Mouse (Mus musculus) layer of hippocampus, postnatal 10 days (tissue): ENCODE measurements around the gene Kcnk2. TPM values are rescaled to one million over a fixed set of nuclear protein-coding genes. Genes with fewer than 3 reads are reported as not detected.

Source experiments
- DNase-seq, 2 experiments: peaks; one replicate each; pipeline ENCODE4 v3.0.0; 2021; ENCODE audit warnings: low spot score in 2 of 2
- microRNA-seq, 2 experiments: library from miRNA; unstranded; fragments of <30 nt; microRNA quantifications; one replicate each; pipeline ENCODE4 v1.2.0; 2021
- total RNA-seq, 2 experiments: library from RNA; stranded (reverse); gene quantifications; 2 replicates each; pipeline ENCODE4 v1.2.3; 2021

Gene Kcnk2
- total RNA-seq, 2 experiments from 2014 or later = 46.3 to 49.5 TPM

DNA sequence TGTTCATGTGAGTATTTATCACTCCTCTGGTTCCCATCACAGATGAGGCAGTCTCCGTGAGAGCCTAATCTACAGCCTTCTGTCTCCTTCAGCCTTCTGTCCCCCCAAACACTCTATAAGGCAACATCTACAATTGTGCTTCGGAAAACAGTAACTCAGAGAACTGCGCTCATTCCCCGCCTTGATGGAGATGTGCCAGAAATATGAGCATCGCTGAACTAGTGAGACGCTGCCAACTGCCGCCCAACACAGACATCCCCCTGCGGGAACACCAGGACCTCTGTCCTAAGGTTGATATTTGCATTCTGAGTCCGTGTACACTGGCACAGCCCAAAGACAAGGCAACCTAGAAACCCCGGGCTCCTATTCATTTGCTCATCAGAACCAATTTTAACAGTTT lies 183.0 kb downstream of the Kcnk2 start:
- DNase-seq = peak; percentile 24 to 34

DNA sequence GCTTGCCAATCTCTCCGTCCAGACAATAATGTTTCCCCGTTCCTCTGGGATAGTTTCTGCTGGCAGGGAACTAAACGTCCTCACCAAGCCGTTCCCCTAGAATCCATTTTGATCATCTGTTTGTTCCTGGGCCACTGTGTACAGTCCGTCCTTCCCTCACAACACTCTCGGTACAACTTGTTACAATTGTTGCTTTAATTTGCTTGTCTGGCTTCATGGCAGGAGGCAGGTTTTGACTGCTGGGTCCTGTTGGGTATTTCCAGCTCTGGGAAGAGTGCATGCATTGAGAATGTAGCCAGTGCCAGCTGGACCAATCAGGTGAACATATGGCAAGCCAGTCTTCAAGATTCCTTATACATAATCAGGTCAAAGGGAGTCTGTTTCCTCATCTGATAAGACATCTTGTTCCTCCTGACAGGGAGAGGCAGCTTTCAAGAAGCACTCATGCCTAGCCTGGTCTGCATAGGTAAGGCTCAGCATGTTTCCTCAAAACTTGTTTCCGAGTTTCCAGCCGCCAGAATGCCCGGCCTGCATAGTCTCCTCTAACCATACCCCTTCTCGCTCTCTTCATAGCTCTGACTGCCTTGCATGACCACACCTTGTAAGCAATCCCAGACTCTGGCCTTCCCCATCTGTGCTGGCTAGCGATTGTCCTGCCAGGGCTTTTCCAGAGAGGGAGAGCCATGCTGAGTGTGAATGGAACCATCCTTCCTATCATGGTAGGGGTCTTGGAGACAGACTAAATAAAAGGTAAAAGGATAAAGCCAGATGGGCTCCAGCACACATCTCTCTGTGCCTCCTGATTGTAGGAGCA lies 184.1 kb downstream of the Kcnk2 start:
- DNase-seq = peak in 1 of 2 experiments; percentile 14

GRCm38 (mm10) chr1:189215131-189215530 lies 186.9 kb downstream of the Kcnk2 start:
- no peak for DNase-seq

DNA sequence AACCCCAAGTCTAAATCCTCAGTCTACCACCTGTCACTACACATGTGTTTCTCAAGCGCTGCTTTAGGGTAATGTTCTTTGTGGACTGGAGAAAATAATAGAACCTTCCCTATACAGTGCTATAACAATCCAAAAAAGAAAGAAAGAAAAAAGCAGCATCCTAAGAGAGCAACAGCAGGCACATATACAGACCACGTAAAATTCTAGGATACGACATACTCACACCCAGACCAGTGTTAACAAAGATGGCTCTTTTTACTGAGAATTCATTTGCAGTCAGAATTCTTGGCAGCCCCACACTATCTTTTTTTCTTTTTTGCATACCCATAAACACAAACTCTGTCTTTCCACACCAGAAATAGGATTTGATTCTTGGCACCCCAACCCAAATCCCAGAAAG lies 187.6 kb downstream of the Kcnk2 start:
- no peak for DNase-seq

GRCm38 (mm10) chr1:189209715-189210108 lies 192.4 kb downstream of the Kcnk2 start:
- DNase-seq = no peak

DNA sequence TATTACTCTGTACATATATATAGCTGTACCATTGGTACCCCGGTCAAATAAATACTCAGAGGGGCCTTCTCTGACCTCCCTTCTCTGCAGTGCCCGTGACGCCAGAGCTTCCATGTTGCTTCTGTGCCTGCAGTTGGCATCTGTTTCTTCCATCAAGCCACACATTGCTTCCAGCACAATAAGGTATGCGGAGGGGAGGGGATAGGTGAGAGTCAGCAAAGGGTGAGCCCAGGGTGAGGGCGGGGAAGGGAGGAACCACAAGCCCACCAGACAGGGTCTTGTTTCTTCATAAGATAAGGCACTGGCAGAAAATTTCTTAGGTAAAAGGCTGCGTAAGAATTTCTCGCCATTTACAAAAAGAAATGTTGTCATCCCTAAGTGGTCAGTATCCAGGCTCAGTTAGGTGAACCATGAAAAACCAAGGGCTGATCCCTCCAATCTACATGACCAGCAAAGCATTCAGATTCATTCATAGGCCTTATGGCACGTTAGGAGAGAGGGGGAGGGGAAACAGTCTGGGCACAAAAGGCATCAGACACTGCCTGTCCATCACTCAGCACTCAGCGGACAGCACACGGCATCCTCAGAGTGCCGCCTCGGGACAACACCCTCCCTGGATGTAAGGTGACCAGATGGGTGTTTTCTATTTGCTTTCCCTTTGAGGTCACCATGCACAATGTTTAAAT lies 192.9 kb downstream of the Kcnk2 start:
- no peak for DNase-seq

GRCm38 (mm10) chr1:189208605-189209004 lies 193.5 kb downstream of the Kcnk2 start:
- DNase-seq = no peak

- no peak for DNase-seq
Observed at GRCm38 (mm10) chr1:189195758-189196157, 206.3 kb downstream of the Kcnk2 start.

GRCm38 (mm10) chr1:189187737-189188390 lies 214.2 kb downstream of the Kcnk2 start:
- peak; percentile 63 to 72 for DNase-seq

DNA sequence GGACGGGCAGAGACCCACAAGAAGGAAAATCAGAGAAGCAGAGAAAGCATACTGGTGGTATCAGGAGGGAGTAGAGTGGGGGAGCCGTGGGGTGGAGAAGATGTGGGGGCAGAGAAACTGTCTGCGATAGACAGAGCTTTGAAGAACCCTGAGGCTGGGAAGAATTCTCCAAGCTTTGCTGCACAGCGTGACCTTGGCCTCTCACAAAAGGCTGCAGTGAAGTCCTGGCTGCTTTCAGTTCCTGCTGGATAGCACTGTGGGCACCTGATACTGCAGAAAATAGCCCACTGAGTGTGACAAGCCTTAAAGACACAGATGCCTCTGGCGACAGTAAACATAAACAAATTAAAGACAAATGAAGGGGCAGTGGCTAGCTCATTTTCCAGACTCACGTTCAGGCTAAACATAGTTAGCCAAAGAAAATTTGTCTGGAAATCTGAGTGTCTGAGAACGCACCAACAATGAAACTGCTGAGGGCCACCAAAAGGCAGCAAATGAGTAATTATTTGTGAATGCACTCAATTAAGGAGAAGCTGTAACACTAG lies 216.8 kb downstream of the Kcnk2 start:
- DNase-seq = no peak

GRCm38 (mm10) chr1:189177746-189178145 lies 224.3 kb downstream of the Kcnk2 start:
- no peak for DNase-seq

DNA sequence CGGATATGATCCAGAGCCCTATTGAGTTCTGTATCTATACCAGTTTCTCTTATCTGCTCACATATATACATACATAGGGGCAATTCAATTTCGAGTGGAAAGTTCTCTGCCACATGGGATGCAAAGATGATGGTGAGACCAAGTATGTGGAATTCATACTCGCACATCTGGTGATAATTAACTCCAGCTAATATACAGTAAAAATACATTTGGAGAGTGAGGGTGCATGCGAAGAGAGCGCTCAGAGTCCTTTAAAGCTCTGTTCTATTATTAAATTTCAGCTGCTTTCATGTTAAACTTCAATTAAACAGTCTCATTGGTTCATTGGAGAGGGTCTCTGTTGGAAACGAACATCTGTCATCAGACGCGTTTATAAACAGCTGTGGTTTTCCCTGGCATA lies 228.6 kb downstream of the Kcnk2 start:
- DNase-seq = no peak

GRCm38 (mm10) chr1:189171138-189171537 lies 230.9 kb downstream of the Kcnk2 start:
- no peak for DNase-seq

GRCm38 (mm10) chr1:189165756-189166155 lies 236.3 kb downstream of the Kcnk2 start:
- DNase-seq = no peak

GRCm38 (mm10) chr1:189165141-189165540 lies 236.9 kb downstream of the Kcnk2 start:
- DNase-seq = no peak

GRCm38 (mm10) chr1:189164721-189165120 lies 237.4 kb downstream of the Kcnk2 start:
- no peak for DNase-seq

DNA sequence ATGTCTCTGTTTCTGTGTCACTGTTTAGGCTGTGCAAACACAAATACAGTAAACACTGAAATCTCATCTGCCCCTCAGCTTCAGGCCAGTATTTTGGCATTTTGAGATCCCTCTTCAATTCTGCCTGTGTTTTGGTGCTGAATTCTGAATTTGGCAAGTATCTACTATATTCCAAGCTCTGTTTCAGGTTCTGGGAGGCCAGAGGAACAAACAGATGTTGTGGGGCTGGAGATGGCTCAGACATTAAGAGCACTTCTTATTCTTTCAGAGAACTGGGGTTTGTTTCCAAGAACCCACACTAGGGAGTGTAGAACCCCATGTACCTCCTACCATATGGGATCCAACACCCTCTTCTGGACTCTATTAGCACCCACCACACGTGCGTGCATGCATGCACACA lies 237.8 kb downstream of the Kcnk2 start:
- DNase-seq = no peak

Small RNA genes lying within 50 kb of the gene (microRNA-seq; reads per million reads assigned to microRNA genes)
- 0 reads per million in 2 experiments for gene Gm24092
